Mouse (Mus musculus) neural tube, embryonic 11.5 days (tissue): ENCODE data around the gene Tpp1. TPM values are rescaled to one million over a fixed set of nuclear protein-coding genes. Genes with fewer than 3 reads are reported as not detected.
"Not testable (repeated sequence)": the region's sequence is repeated elsewhere in the genome, so short reads cannot be mapped to it uniquely, and the experiment has no call there.

Source experiments
- ATAC-seq: fragments of 200-750 bp; cut with Nextera tagmentation; 2 replicates; pipeline ENCODE4 v1.8.0; 2017; ENCODE audit warnings: moderate number of reproducible peaks, mild to moderate bottlenecking, moderate TSS enrichment, moderate library complexity; ENCODE audit not compliant: insufficient read depth, low FRiP score, low TSS enrichment
- DNase-seq: peaks from one replicate; pipeline ENCODE4 v3.0.0-alpha.2; 2015; ENCODE audit warnings: low spot score
- H3K27ac ChIP-seq: fragments of 300-500 bp; sonication (generic); 2 replicates; pipeline ENCODE4 v1.5.1; 2014; ENCODE audit warnings: low read depth, mild to moderate bottlenecking, low read length
- H3K27me3 ChIP-seq: fragments of 300-500 bp; sonication (generic); 2 replicates; pipeline ENCODE4 v1.6.1; 2014; ENCODE audit warnings: mild to moderate bottlenecking, low read length, mixed read lengths; ENCODE audit not compliant: control insufficient read depth, insufficient read depth
- H3K36me3 ChIP-seq: fragments of 300-500 bp; sonication (generic); 2 replicates; pipeline ENCODE4 v1.6.1; 2014; ENCODE audit warnings: mild to moderate bottlenecking, low read length, moderate library complexity, mixed read lengths; ENCODE audit not compliant: control insufficient read depth, insufficient read depth
- H3K4me1 ChIP-seq: fragments of 300-500 bp; sonication (generic); 2 replicates; pipeline ENCODE4 v1.6.1; 2014; ENCODE audit warnings: low read length, mixed read lengths; ENCODE audit not compliant: control insufficient read depth, insufficient read depth
- H3K4me2 ChIP-seq: fragments of 300-500 bp; sonication (generic); 2 replicates; pipeline ENCODE4 v1.6.1; 2014; ENCODE audit warnings: low read depth, mild to moderate bottlenecking, moderate library complexity
- H3K4me3 ChIP-seq: fragments of 300-500 bp; sonication (generic); 2 replicates; pipeline ENCODE4 v1.5.1; 2014; ENCODE audit warnings: low read depth, low read length
- H3K9ac ChIP-seq: fragments of 300-500 bp; sonication (generic); 2 replicates; pipeline ENCODE4 v1.6.1; 2014; ENCODE audit warnings: mild to moderate bottlenecking, low read length
- H3K9me3 ChIP-seq: fragments of 300-500 bp; sonication (generic); 2 replicates; pipeline ENCODE4 v1.6.1; 2016; ENCODE audit warnings: low read length; ENCODE audit not compliant: control insufficient read depth
- WGBS: fragments of 180-500 bp; shearing (Covaris S2); extraction: QIAGEN DNeasy Blood & Tissue Kit; methylation state at CpG from one replicate; pipeline ENCODE4 v1.1.7; 2014; 5-methylcytosine and 5-hydroxymethylcytosine counted together
- polyA plus RNA-seq: library from polyadenylated mRNA; unstranded; fragments of >200 nt; fragmentation: Nextera tagmentation; extraction: Ambion mirVana; gene quantifications from 2 replicates; pipeline ENCODE4 v1.2.1, GENCODE M21; 2014

The Tpp1 gene
- polyA plus RNA-seq, 1 experiment from 2014 or later: 54.8 TPM

- Histone ChIP-seq H3K4me1 (peaks cover 9% of the 10 kb centered on the region), H3K27ac (no peak overlapping the region), H3K9me3 (no peaks in the 10 kb centered on the region), H3K36me3 (peaks cover 6% of the 10 kb centered on the region), H3K9ac (no peak overlapping the region), H3K4me3 (no peak overlapping the region), H3K27me3 (no peaks in the 10 kb centered on the region), H3K4me2 (peak overlapping the region; percentile 66; the same call in 1 of the 2 replicates)
- DNase-seq (no peak), ATAC-seq (no peak)
- 91% methylated on average over 2 of the region's 2 CpGs for WGBS
Measured at GRCm38 (mm10) chr7:105738286-105738685, 13.7 kb downstream of the Tpp1 start.

- Histone ChIP-seq H3K27ac (no peak overlapping the region), H3K36me3 (peaks cover 6% of the 10 kb centered on the region), H3K4me1 (peaks cover 5% of the 10 kb centered on the region), H3K4me2 (peak overlapping the region; percentile 66), H3K9me3 (no peaks in the 10 kb centered on the region), H3K4me3 (peak overlapping the region; percentile 76), H3K9ac (peak overlapping the region; percentile 85), H3K27me3 (no peaks in the 10 kb centered on the region)
- DNase-seq (no peak), ATAC-seq (no peak)
- WGBS: 26% methylated on average over 3 of the region's 3 CpGs
Measured at GRCm38 (mm10) chr7:105737648-105738047, 14.4 kb downstream of the Tpp1 start.

GRCm38 (mm10) chr7:105736911-105737521 lies 15.0 kb downstream of the Tpp1 start, which contains the start of gene Rrp8:
Rrp8 (minus strand) TSS chr7:105737385.
- Histone ChIP-seq H3K27me3 (no peaks in the 10 kb centered on the region), H3K4me2 (peak within 1 kb of the TSS; percentile 66), H3K9ac (peak within 1 kb of the TSS; percentile 85), H3K4me3 (peak within 1 kb of the TSS; percentile 76), H3K9me3 (no peaks in the 10 kb centered on the region), H3K36me3 (peaks cover 6% of the 10 kb centered on the region), H3K27ac (peak within 1 kb of the TSS; percentile 64), H3K4me1 (peaks cover 5% of the 10 kb centered on the region)
- DNase-seq (no peak), ATAC-seq (no peak; the same call in 1 of the 2 replicates)
- 1% methylated on average over 30 of the region's 30 CpGs for WGBS

- Histone ChIP-seq H3K9ac (peak within 1 kb of the TSS; percentile 85), H3K9me3 (no peaks in the 10 kb centered on the region), H3K4me1 (peaks cover 5% of the 10 kb centered on the region), H3K27me3 (no peaks in the 10 kb centered on the region), H3K4me2 (peak within 1 kb of the TSS; percentile 66), H3K4me3 (peak within 1 kb of the TSS; percentile 76), H3K36me3 (peaks cover 6% of the 10 kb centered on the region), H3K27ac (peak within 1 kb of the TSS; percentile 64)
- peak; percentile 95 for ATAC-seq
- 0% methylated on average over 45 of the region's 62 CpGs for WGBS
- peak; percentile 90 for DNase-seq
Measured at GRCm38 (mm10) chr7:105736264-105736901, 15.7 kb downstream of the Tpp1 start, which contains the start of gene Ilk. Ilk (plus strand) TSS chr7:105736592.

GRCm38 (mm10) chr7:105735464-105735863 lies 16.6 kb downstream of the Tpp1 start:
- H3K27me3 ChIP-seq, H3K27ac ChIP-seq, DNase-seq, H3K4me1 ChIP-seq, H3K9me3 ChIP-seq, H3K36me3 ChIP-seq, ATAC-seq: not testable (repeated sequence)
- 65% methylated on average over 4 of the region's 4 CpGs for WGBS
- peak overlapping the region; percentile 66 for H3K4me2 ChIP-seq
- H3K9ac ChIP-seq: peak overlapping the region; percentile 85
- peak overlapping the region; percentile 76 for H3K4me3 ChIP-seq

- WGBS: 87% methylated on average over 8 of the region's 8 CpGs
- H3K9ac ChIP-seq: peak overlapping the region; percentile 29; the same call in 1 of the 2 replicates
Measured at GRCm38 (mm10) chr7:105734826-105735225, 17.2 kb downstream of the Tpp1 start.

GRCm38 (mm10) chr7:105733836-105734235 lies 18.2 kb downstream of the Tpp1 start:
- ATAC-seq: no peak
- H3K36me3 ChIP-seq: peaks cover 6% of the 10 kb centered on the region

More at GRCm38 (mm10) chr7:105734826-105735225, 17.2 kb downstream of the Tpp1 start:
- Histone ChIP-seq H3K9me3 (no peaks in the 10 kb centered on the region), H3K27ac (no peak overlapping the region), H3K4me2 (no peak overlapping the region), H3K4me1 (peaks cover 5% of the 10 kb centered on the region), H3K27me3 (no peaks in the 10 kb centered on the region), H3K36me3 (peaks cover 6% of the 10 kb centered on the region), H3K4me3 (no peak overlapping the region)
- DNase-seq: no peak
- no peak for ATAC-seq

GRCm38 (mm10) chr7:105728701-105729428 lies 23.2 kb downstream of the Tpp1 start:
- ATAC-seq (no peak), DNase-seq (no peak)
- Histone ChIP-seq H3K4me2 (no peak overlapping the region), H3K27ac (no peak overlapping the region), H3K36me3 (peaks cover 6% of the 10 kb centered on the region), H3K4me1 (no peaks in the 10 kb centered on the region), H3K9ac (no peak overlapping the region), H3K4me3 (no peak overlapping the region), H3K27me3 (no peaks in the 10 kb centered on the region), H3K9me3 (no peaks in the 10 kb centered on the region)
- 73% methylated on average over 6 of the region's 6 CpGs for WGBS

More at GRCm38 (mm10) chr7:105733836-105734235, 18.2 kb downstream of the Tpp1 start:
- H3K9ac ChIP-seq: no peak overlapping the region
- DNase-seq: no peak
- H3K4me3 ChIP-seq: no peak overlapping the region
- H3K4me2 ChIP-seq: no peak overlapping the region
- H3K27me3 ChIP-seq: no peaks in the 10 kb centered on the region
- no peak overlapping the region for H3K27ac ChIP-seq
- H3K9me3 ChIP-seq: no peaks in the 10 kb centered on the region
- H3K4me1 ChIP-seq: peaks cover 5% of the 10 kb centered on the region
- WGBS: 94% methylated on average over 11 of the region's 11 CpGs
